Comparison of ENCODE assay signal across 32 mouse cellular contexts in the genomic region with DNA sequence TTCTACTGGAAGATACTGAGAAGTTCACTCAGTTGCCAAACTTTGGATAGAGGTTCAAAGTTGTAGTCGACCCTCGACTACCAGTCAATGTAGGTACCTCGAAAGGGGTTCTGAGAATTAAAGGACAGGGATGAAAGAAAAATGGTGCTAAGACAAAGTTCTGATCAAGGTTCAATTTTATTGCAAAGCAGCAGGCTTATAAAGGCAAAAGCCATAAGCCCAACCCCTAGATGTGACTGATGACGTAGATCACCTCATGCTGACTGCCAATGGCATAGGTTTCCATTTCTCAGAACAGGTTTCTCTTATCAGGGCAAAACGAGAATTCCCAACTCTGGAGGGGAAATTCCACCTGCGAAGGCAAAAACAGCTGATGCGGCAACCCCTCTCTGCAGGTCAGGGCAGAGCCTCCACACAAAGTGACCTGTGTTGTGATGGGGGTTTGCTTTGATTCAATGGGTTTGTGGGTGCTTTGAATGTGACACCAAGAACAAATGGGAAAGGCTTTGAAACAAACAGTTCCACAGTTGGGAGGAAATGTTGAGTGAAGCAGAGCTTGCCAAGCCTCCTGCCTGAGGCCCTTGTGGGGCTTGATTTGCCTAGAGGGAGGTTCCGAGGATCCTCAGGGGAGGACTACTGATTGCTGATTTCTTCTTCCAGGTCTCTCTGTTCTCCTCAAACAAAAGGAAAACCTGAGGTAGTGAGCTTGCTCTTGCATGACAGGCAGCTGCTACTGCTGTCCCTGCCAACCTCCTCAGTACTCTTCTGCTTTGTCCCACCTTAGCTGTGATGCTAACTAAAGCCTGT. TPM values are rescaled to one million over a fixed set of nuclear protein-coding genes. Genes with fewer than 3 reads are reported as not detected.
DNase-seq lines count a peak whose midpoint lies in the region; ATAC-seq and TF ChIP-seq lines count a peak whose summit lies in the region.
"Had no signal": no experiment of that assay in that cellular context is flagged by ENCODE, and none has a peak within 500 bp of the region (broad histone marks: within the 10 kb centered on the region; RNA-seq: fewer than 3 reads in every experiment).

No protein-coding gene starts in this region.

- no peak for TF ChIP-seq CTCF in thymus, adult 2 months (IDR thresholded peaks at IDR 0.05; ENCODE audit: borderline replicate concordance, control insufficient read depth, extremely low read depth, insufficient read depth, low read length, poor library complexity)
- no peak for TF ChIP-seq CTCF in small intestine, adult 2 months (IDR thresholded peaks at IDR 0.05; ENCODE audit: extremely low read depth, insufficient read length, insufficient replicate concordance, low read depth, low read length)

- peaks cover 8% of the 10 kb centered on the region; the same call in 1 of the 2 replicates for H3K27me3 ChIP-seq in heart, embryonic 15.5 days
- H3K27me3 ChIP-seq in thymus, adult 2 months (ENCODE audit: control insufficient read depth, insufficient read depth, low read length) = no peaks in the 10 kb centered on the region
- H3K27me3 ChIP-seq in small intestine, adult 2 months (ENCODE audit: control insufficient read depth, insufficient read depth, low read length) = no peaks in the 10 kb centered on the region
- H3K27me3 ChIP-seq: embryonic facial prominence, embryonic 15.5 days; Patski had no signal

- intact Hi-C loops in heart, postnatal 10 days (cut with DNase I) = no loop called here

- DNase-seq in heart, postnatal 10 days = no peak
- DNase-seq in thymus, adult 2 months = no peak
- no peak for DNase-seq in thymus, postnatal 25 days
- no peak for DNase-seq in cerebellum, adult 8-10 months
- DNase-seq in right cerebral cortex, postnatal 25 days = no peak
- DNase-seq: adrenal gland, postnatal 10 days; adrenal gland, postnatal 36 days; cerebellum, adult 18-20 months; cerebellum, adult 9-11 months; cerebellum, postnatal 25 days; gastrocnemius, postnatal 10 days; gastrocnemius, postnatal 36 days; heart, adult 2 months; heart, postnatal 36 days had no signal

- H3K4me1 ChIP-seq in heart, embryonic 15.5 days (replicated peaks) = peaks cover 28% of the 10 kb centered on the region
- 0 out of 2 replicates have a peak, but pooled peaks cover 3% of the 10 kb centered on the region for H3K4me1 ChIP-seq in thymus, adult 2 months (replicated peaks; ENCODE audit: control insufficient read depth, insufficient read depth, low read length)
- peaks cover 9% of the 10 kb centered on the region; the same call in 1 of the 2 replicates for H3K4me1 ChIP-seq in small intestine, adult 2 months (ENCODE audit: control insufficient read depth, insufficient read depth, insufficient read length, low read length)

- no peak overlapping the region for H3K9ac ChIP-seq in heart, embryonic 15.5 days
- H3K9ac ChIP-seq: embryonic facial prominence, embryonic 12.5 days; embryonic facial prominence, embryonic 15.5 days; forebrain, embryonic 12.5 days; heart, embryonic 13.5 days; hindbrain, embryonic 13.5 days had no signal

- H3K27ac ChIP-seq in heart, embryonic 15.5 days = 0 out of 2 replicates have a peak overlapping the region, but pooled peaks have one; percentile 28
- peak overlapping the region; percentile 48; the same call in 1 of the 2 replicates for H3K27ac ChIP-seq in thymus, adult 2 months (ENCODE audit: control insufficient read depth, insufficient read depth, low read length)
- peak overlapping the region; percentile 60 for H3K27ac ChIP-seq in small intestine, adult 2 months (ENCODE audit: insufficient read depth, low read depth, low read length)
- H3K27ac ChIP-seq: embryonic facial prominence, embryonic 12.5 days; embryonic facial prominence, embryonic 15.5 days; forebrain, embryonic 12.5 days; heart, adult 2 months; heart, embryonic 10.5 days; heart, embryonic 13.5 days; hindbrain, embryonic 10.5 days; hindbrain, embryonic 13.5 days had no signal

- 69% methylated on average over 8 of the region's 8 CpGs for WGBS in heart, embryonic 15.5 days
- 86% methylated on average over 8 of the region's 8 CpGs for WGBS in thymus, adult 2 months
- WGBS in small intestine, adult 2 months = 43% methylated on average over 8 of the region's 8 CpGs

- TF ChIP-seq POLR2A in thymus, adult 2 months (IDR thresholded peaks at IDR 0.05; ENCODE audit: control insufficient read depth, extremely low read depth, insufficient read depth, low read length, poor library complexity) = no peak
- no peak for TF ChIP-seq POLR2A in small intestine, adult 2 months (IDR thresholded peaks at IDR 0.05; ENCODE audit: low read depth, low read length)

- H3K9me3 ChIP-seq in heart, embryonic 15.5 days (replicated peaks) = no peaks in the 10 kb centered on the region
- H3K9me3 ChIP-seq: embryonic facial prominence, embryonic 12.5 days; embryonic facial prominence, embryonic 15.5 days; forebrain, embryonic 12.5 days; heart, embryonic 10.5 days; heart, embryonic 13.5 days; hindbrain, embryonic 10.5 days; hindbrain, embryonic 13.5 days had no signal

- no peak overlapping the region for H3K4me3 ChIP-seq in heart, embryonic 15.5 days
- H3K4me3 ChIP-seq in thymus, adult 2 months (ENCODE audit: control insufficient read depth, insufficient read depth, low read length) = no peak overlapping the region
- H3K4me3 ChIP-seq in small intestine, adult 2 months (ENCODE audit: low read depth, low read length) = no peak overlapping the region
- H3K4me3 ChIP-seq: embryonic facial prominence, embryonic 12.5 days; embryonic facial prominence, embryonic 15.5 days; forebrain, embryonic 12.5 days; heart, adult 2 months; heart, embryonic 10.5 days; heart, embryonic 13.5 days; hindbrain, embryonic 10.5 days; hindbrain, embryonic 13.5 days had no signal

- H3K36me3 ChIP-seq in heart, embryonic 15.5 days = no peaks in the 10 kb centered on the region
- no peaks in the 10 kb centered on the region for H3K36me3 ChIP-seq in thymus, adult 2 months (ENCODE audit: control insufficient read depth, insufficient read depth, low read length)
- H3K36me3 ChIP-seq in small intestine, adult 2 months (ENCODE audit: control insufficient read depth, insufficient read depth, low read length) = no peaks in the 10 kb centered on the region
- H3K36me3 ChIP-seq: embryonic facial prominence, embryonic 12.5 days; embryonic facial prominence, embryonic 15.5 days; forebrain, embryonic 12.5 days; heart, embryonic 10.5 days; heart, embryonic 13.5 days; hindbrain, embryonic 10.5 days; hindbrain, embryonic 13.5 days had no signal

- ATAC-seq in heart, embryonic 15.5 days (replicated peaks; ENCODE audit: insufficient number of reproducible peaks, insufficient read depth, low FRiP score, low read depth) = no peak
- ATAC-seq: CD4-positive, CD25-positive, alpha-beta regulatory T cell, adult 4 months; forebrain, embryonic 16.5 days; hindbrain, embryonic 16.5 days; inflammation-experienced regulatory T-cells, adult 6 months; Patski had no signal

- H3K4me2 ChIP-seq in heart, embryonic 15.5 days = no peak overlapping the region
- H3K4me2 ChIP-seq: embryonic facial prominence, embryonic 12.5 days; embryonic facial prominence, embryonic 15.5 days; forebrain, embryonic 12.5 days; heart, embryonic 13.5 days; hindbrain, embryonic 13.5 days had no signal

RNA-seq across cellular contexts. Expression of a gene that starts 9.7 kb away (rescaled TPM):
- 4.4 and 4.9 TPM in 2 replicates for polyA plus RNA-seq in heart, embryonic 15.5 days (2015; fragmentation: Nextera tagmentation; extraction: Ambion mirVana)
- total RNA-seq in heart, postnatal 10 days (2021) = under 1 TPM; 0.67 to 0.84 TPM
- 0.71 and 1.5 TPM in 2 replicates for polyA plus RNA-seq in thymus, adult 2 months (2012; rRNA removed)
- polyA plus RNA-seq in small intestine, adult 2 months (2012; rRNA removed) = 0.10 TPM in 1 of 2 replicates, not detected in the other
- total RNA-seq: common myeloid progenitor, adult 5-6 weeks; gastrocnemius, adult 18-20 months; granulocyte monocyte progenitor cell, adult 5-6 weeks had no signal
- polyA plus RNA-seq: C2C12 had no signal
